In the genomic region with DNA sequence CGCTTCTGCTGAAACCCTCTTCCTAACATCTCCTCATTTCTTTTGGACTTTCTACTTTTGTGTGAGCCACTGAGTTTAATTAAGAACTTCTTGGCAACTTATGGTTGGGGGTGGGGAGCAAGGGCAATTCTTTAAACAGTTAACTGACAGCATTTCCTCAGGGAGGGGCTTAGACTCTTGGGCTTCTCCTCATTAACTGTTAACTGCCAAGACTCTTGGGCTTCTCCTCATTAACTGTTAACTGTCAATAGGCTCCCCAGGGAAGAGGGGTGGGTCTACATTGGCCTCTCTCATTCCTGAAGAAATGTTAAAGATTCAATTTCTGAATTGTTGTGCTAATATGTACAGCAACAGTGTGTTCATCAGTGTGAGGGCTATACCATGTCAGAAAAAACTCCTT, we compare ENCODE assay signal across 22 mouse cellular contexts. TPM values are rescaled to one million over a fixed set of nuclear protein-coding genes. Genes with fewer than 3 reads are reported as not detected.
DNase-seq lines count a peak whose midpoint lies in the region; ATAC-seq and TF ChIP-seq lines count a peak whose summit lies in the region.
"Had no signal": no experiment of that assay in that cellular context is flagged by ENCODE, and none has a peak within 500 bp of the region (broad histone marks: within the 10 kb centered on the region; RNA-seq: fewer than 3 reads in every experiment).

No protein-coding gene starts in this region.

- no peak overlapping the region for H3K4me3 ChIP-seq in forebrain, embryonic 12.5 days (replicated peaks)
- no peak overlapping the region for H3K4me3 ChIP-seq in forebrain, embryonic 16.5 days (replicated peaks; ENCODE audit: low read length)
- no peak overlapping the region for H3K4me3 ChIP-seq in forebrain, embryonic 14.5 days (ENCODE audit: low read depth, low read length)
- H3K4me3 ChIP-seq in forebrain, postnatal 0 days (ENCODE audit: low read depth, low read length): no peak overlapping the region
- no peak overlapping the region for H3K4me3 ChIP-seq in testis, adult 2 months (ENCODE audit: control insufficient read depth, low read depth, low read length)
- H3K4me3 ChIP-seq: embryonic facial prominence, embryonic 10.5 days; embryonic facial prominence, embryonic 12.5 days had no signal

- H3K9ac ChIP-seq in forebrain, embryonic 12.5 days: no peak overlapping the region
- no peak overlapping the region for H3K9ac ChIP-seq in forebrain, embryonic 16.5 days (replicated peaks; ENCODE audit: low read depth, low read length)
- no peak overlapping the region for H3K9ac ChIP-seq in forebrain, embryonic 14.5 days (ENCODE audit: low read length)
- H3K9ac ChIP-seq in forebrain, postnatal 0 days: no peak overlapping the region
- H3K9ac ChIP-seq: embryonic facial prominence, embryonic 12.5 days had no signal

- no peak for TF ChIP-seq POLR2A in testis, adult 2 months (IDR thresholded peaks at IDR 0.05; ENCODE audit: control insufficient read depth, low read depth, low read length)

- ATAC-seq in forebrain, embryonic 12.5 days (ENCODE audit: low FRiP score): peak; percentile 60; the same call in 1 of the 2 replicates
- ATAC-seq in forebrain, embryonic 16.5 days: no peak
- peak; percentile 10; the same call in 1 of the 2 replicates for ATAC-seq in forebrain, embryonic 14.5 days
- ATAC-seq in forebrain, postnatal 0 days: no peak

- DNase-seq in forebrain, embryonic 14.5 days (ENCODE audit: low spot score): peak; percentile 3
- no peak for DNase-seq in forebrain, postnatal 0 days
- no peak for DNase-seq in testis, postnatal 14 days (ENCODE audit: low spot score)
- no peak for DNase-seq in spleen, postnatal 14 days (ENCODE audit: low spot score in 2 of 2)
- DNase-seq: adrenal gland, adult 2 months; adrenal gland, postnatal 10 days; adrenal gland, postnatal 25 days; cerebellum, adult 11-12 months; cerebellum, adult 2 months; cerebellum, adult 9-10 months; cerebellum, postnatal 10 days; cerebellum, postnatal 25 days had no signal

- no peak for TF ChIP-seq CTCF in forebrain, postnatal 0 days (IDR thresholded peaks at IDR 0.05; ENCODE audit: low read depth)
- no peak for TF ChIP-seq CTCF in testis, adult 2 months (IDR thresholded peaks at IDR 0.05; ENCODE audit: control insufficient read depth, insufficient read depth, insufficient replicate concordance, low read depth, low read length)

- H3K27ac ChIP-seq in forebrain, embryonic 12.5 days: no peak overlapping the region
- no peak overlapping the region for H3K27ac ChIP-seq in forebrain, embryonic 16.5 days (ENCODE audit: low read length)
- no peak overlapping the region for H3K27ac ChIP-seq in forebrain, embryonic 14.5 days (ENCODE audit: low read depth, low read length)
- no peak overlapping the region for H3K27ac ChIP-seq in forebrain, postnatal 0 days (ENCODE audit: low read depth, low read length)
- H3K27ac ChIP-seq in testis, adult 2 months (ENCODE audit: control insufficient read depth, insufficient read depth, low read depth, low read length): peak overlapping the region; percentile 42
- H3K27ac ChIP-seq: embryonic facial prominence, embryonic 10.5 days; embryonic facial prominence, embryonic 12.5 days had no signal

- no peaks in the 10 kb centered on the region for H3K4me1 ChIP-seq in forebrain, embryonic 12.5 days
- no peaks in the 10 kb centered on the region for H3K4me1 ChIP-seq in forebrain, embryonic 16.5 days (replicated peaks; ENCODE audit: control insufficient read depth, insufficient read depth, low read length)
- H3K4me1 ChIP-seq in forebrain, embryonic 14.5 days (ENCODE audit: control insufficient read depth, insufficient read depth, low read length): no peaks in the 10 kb centered on the region
- H3K4me1 ChIP-seq in forebrain, postnatal 0 days (ENCODE audit: insufficient read depth): no peaks in the 10 kb centered on the region
- no peaks in the 10 kb centered on the region for H3K4me1 ChIP-seq in testis, adult 2 months (ENCODE audit: control insufficient read depth, insufficient read depth, low read length)
- H3K4me1 ChIP-seq: embryonic facial prominence, embryonic 10.5 days; embryonic facial prominence, embryonic 12.5 days had no signal

- no peaks in the 10 kb centered on the region for H3K9me3 ChIP-seq in forebrain, embryonic 12.5 days
- H3K9me3 ChIP-seq in forebrain, embryonic 16.5 days (ENCODE audit: control insufficient read depth, low read length): no peaks in the 10 kb centered on the region
- no peaks in the 10 kb centered on the region for H3K9me3 ChIP-seq in forebrain, embryonic 14.5 days (replicated peaks; ENCODE audit: control insufficient read depth, low read length)
- no peaks in the 10 kb centered on the region for H3K9me3 ChIP-seq in forebrain, postnatal 0 days (ENCODE audit: low read length)
- H3K9me3 ChIP-seq: embryonic facial prominence, embryonic 10.5 days; embryonic facial prominence, embryonic 12.5 days had no signal

- H3K36me3 ChIP-seq in forebrain, embryonic 12.5 days (replicated peaks): no peaks in the 10 kb centered on the region
- no peaks in the 10 kb centered on the region for H3K36me3 ChIP-seq in forebrain, embryonic 16.5 days (ENCODE audit: control insufficient read depth, insufficient read depth)
- no peaks in the 10 kb centered on the region for H3K36me3 ChIP-seq in forebrain, embryonic 14.5 days (ENCODE audit: control insufficient read depth, insufficient read depth, low read length)
- H3K36me3 ChIP-seq in forebrain, postnatal 0 days (ENCODE audit: insufficient read depth): no peaks in the 10 kb centered on the region
- H3K36me3 ChIP-seq in testis, adult 2 months (ENCODE audit: control insufficient read depth, insufficient read depth, low read length): no peaks in the 10 kb centered on the region
- H3K36me3 ChIP-seq: embryonic facial prominence, embryonic 10.5 days; embryonic facial prominence, embryonic 12.5 days had no signal

- no peak overlapping the region for H3K4me2 ChIP-seq in forebrain, embryonic 12.5 days
- H3K4me2 ChIP-seq in forebrain, embryonic 16.5 days (ENCODE audit: low read length): no peak overlapping the region
- H3K4me2 ChIP-seq in forebrain, embryonic 14.5 days (ENCODE audit: low read length): no peak overlapping the region
- H3K4me2 ChIP-seq in forebrain, postnatal 0 days (ENCODE audit: low read depth): no peak overlapping the region
- H3K4me2 ChIP-seq: embryonic facial prominence, embryonic 12.5 days had no signal

- no peaks in the 10 kb centered on the region for H3K27me3 ChIP-seq in forebrain, embryonic 12.5 days
- H3K27me3 ChIP-seq in forebrain, embryonic 16.5 days (replicated peaks; ENCODE audit: control insufficient read depth, insufficient read depth, low read length): no peaks in the 10 kb centered on the region
- no peaks in the 10 kb centered on the region for H3K27me3 ChIP-seq in forebrain, embryonic 14.5 days (replicated peaks; ENCODE audit: control insufficient read depth, insufficient read depth, low read length)
- H3K27me3 ChIP-seq in forebrain, postnatal 0 days (ENCODE audit: insufficient read depth, low read length): no peaks in the 10 kb centered on the region
- H3K27me3 ChIP-seq in testis, adult 2 months (ENCODE audit: control insufficient read depth, insufficient read depth, low read length): no peaks in the 10 kb centered on the region
- H3K27me3 ChIP-seq: embryonic facial prominence, embryonic 12.5 days had no signal

- 44% methylated on average over 1 of the region's 1 CpGs for WGBS in forebrain, embryonic 12.5 days
- WGBS in forebrain, embryonic 16.5 days: 30% methylated on average over 1 of the region's 1 CpGs
- WGBS in forebrain, embryonic 14.5 days: 30% methylated on average over 1 of the region's 1 CpGs
- 45% methylated on average over 1 of the region's 1 CpGs for WGBS in forebrain, postnatal 0 days

RNA-seq across cellular contexts. Expression of a gene that starts 6.3 kb away (rescaled TPM):
- polyA plus RNA-seq in forebrain, embryonic 12.5 days (2016; fragmentation: Nextera tagmentation; extraction: Ambion mirVana): not detected in 2 replicates
- polyA plus RNA-seq in forebrain, embryonic 16.5 days (2015; fragmentation: Nextera tagmentation; extraction: Ambion mirVana): not detected in 2 replicates
- polyA plus RNA-seq in forebrain, embryonic 14.5 days (2014; fragmentation: Nextera tagmentation; extraction: Ambion mirVana): not detected in 2 replicates
- total RNA-seq in forebrain, postnatal 0 days (2014; rRNA removed): not detected in 2 replicates
- not detected in 2 replicates for polyA plus RNA-seq in forebrain, postnatal 0 days (2015; fragmentation: Nextera tagmentation; extraction: Ambion mirVana)
- 136 and 181 TPM in 2 replicates for polyA plus RNA-seq in testis, adult 2 months (2012; rRNA removed)
- total RNA-seq: adrenal gland, adult 2 months; adrenal gland, postnatal 10 days; adrenal gland, postnatal 25 days; adrenal gland, postnatal 4 days; MEL had no signal
- polyA plus RNA-seq: adrenal gland, adult 2 months; C2C12; cerebellum, adult 2 months; cortical plate, adult 2 months; embryonic facial prominence, embryonic 10.5 days; embryonic facial prominence, embryonic 12.5 days; embryonic facial prominence, embryonic 14.5 days had no signal

Comparison
In these comparisons a context has a peak if more than half of its experiments do, and no peak if none do; other contexts are left out.
1. ATAC-seq: peak in forebrain, embryonic 12.5 days (single experiment) and forebrain, embryonic 14.5 days (single experiment); none in forebrain, embryonic 16.5 days (single experiment) and forebrain, postnatal 0 days (single experiment).
2. RNA of a gene that starts 6.3 kb away (polyA plus RNA-seq): 136 to 181 TPM in testis, adult 2 months; not detected in forebrain, embryonic 12.5 days, not detected in forebrain, embryonic 16.5 days, not detected in forebrain, embryonic 14.5 days and not detected in forebrain, postnatal 0 days; every median in the first group is over 100 times any median in the second.